Mouse (Mus musculus) testis, adult 2 months (tissue): ENCODE data around the gene Rbbp7. TPM values are rescaled to one million over a fixed set of nuclear protein-coding genes. Genes with fewer than 3 reads are reported as not detected.
A peak's percentile ranks its signal among the peaks of the same experiment; 100 is the strongest.

Source experiments
- H3K27ac ChIP-seq: fragments of 200-500 bp; 2 replicates; pipeline ENCODE4 v1.5.1; 2012; ENCODE audit warnings: low read depth, low read length; ENCODE audit not compliant: control insufficient read depth, insufficient read depth
- H3K27me3 ChIP-seq: fragments of 200-500 bp; 2 replicates; pipeline ENCODE4 v1.6.1; 2012; ENCODE audit warnings: mild to moderate bottlenecking, low read length, moderate library complexity; ENCODE audit not compliant: control insufficient read depth, insufficient read depth
- H3K36me3 ChIP-seq: fragments of 200-500 bp; 2 replicates; pipeline ENCODE4 v1.6.1; 2012; ENCODE audit warnings: mild to moderate bottlenecking, low read length; ENCODE audit not compliant: control insufficient read depth, insufficient read depth
- H3K4me1 ChIP-seq: fragments of 200-500 bp; 2 replicates; pipeline ENCODE4 v1.6.1; 2012; ENCODE audit warnings: low read length; ENCODE audit not compliant: control insufficient read depth, insufficient read depth
- H3K4me3 ChIP-seq: fragments of 200-500 bp; 2 replicates; pipeline ENCODE4 v1.5.1; 2012; ENCODE audit warnings: low read depth, mild to moderate bottlenecking, low read length, moderate library complexity, mixed read lengths; ENCODE audit not compliant: control insufficient read depth
- CTCF ChIP-seq: fragments of 200-500 bp; IDR thresholded peaks from 2 replicates; pipeline ENCODE4 v1.5.1; 2012; ENCODE audit warnings: low read depth, mild to moderate bottlenecking, inconsistent platforms, low read length, moderate library complexity; ENCODE audit not compliant: control insufficient read depth, insufficient read depth, insufficient replicate concordance
- POLR2A ChIP-seq: fragments of 200-500 bp; IDR thresholded peaks from 2 replicates; pipeline ENCODE4 v1.6.1; 2012; ENCODE audit warnings: low read depth, mild to moderate bottlenecking, inconsistent platforms, low read length, moderate library complexity; ENCODE audit not compliant: control insufficient read depth
- polyA plus RNA-seq: library from polyadenylated mRNA; depleted of rRNA; stranded (reverse); fragments of >200 nt; gene quantifications from 2 replicates; pipeline ENCODE4 v1.2.3, GENCODE M21; 2012

Rbbp7 gene
- polyA plus RNA-seq, 1 experiment = 51.9 TPM

DNA sequence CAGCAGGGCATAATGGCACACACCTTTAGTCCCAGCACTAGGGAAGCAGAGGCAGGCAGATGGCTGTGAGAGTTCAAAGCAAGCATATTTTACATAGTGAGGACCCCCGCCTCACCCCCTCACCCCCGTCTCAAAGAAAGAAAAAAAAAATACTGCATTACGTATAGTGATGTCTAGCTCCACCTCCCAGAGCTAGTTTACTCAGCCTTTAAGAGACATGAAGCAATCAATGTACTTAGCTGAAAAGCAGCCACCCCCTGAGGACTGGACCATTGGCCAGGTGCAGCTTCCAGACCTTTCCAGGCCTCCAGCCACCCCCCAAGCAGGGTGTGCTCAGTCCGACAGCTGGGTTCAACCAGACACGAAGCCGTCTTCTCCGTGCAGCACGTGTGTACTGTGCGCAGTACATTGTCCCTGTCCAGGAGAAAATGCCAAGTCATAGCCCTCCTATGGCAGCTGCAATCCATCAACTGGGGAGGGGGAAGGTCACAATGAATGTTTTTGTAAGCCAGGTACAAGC, 24.0 kb upstream of the Rbbp7 start:
- no peak overlapping the region for H3K4me3 ChIP-seq
- no peak for TF ChIP-seq CTCF
- no peak for TF ChIP-seq POLR2A
- no peaks in the 10 kb centered on the region for H3K36me3 ChIP-seq
- peak overlapping the region; percentile 71 for H3K27ac ChIP-seq
- H3K27me3 ChIP-seq = no peaks in the 10 kb centered on the region
- H3K4me1 ChIP-seq = peaks cover 3% of the 10 kb centered on the region

GRCm38 (mm10) chrX:162748696-162749420, 11.3 kb upstream of the Rbbp7 start:
- no peaks in the 10 kb centered on the region for H3K36me3 ChIP-seq
- 0 out of 2 replicates have a peak, but pooled peaks cover 3% of the 10 kb centered on the region for H3K4me1 ChIP-seq
- no peak overlapping the region for H3K4me3 ChIP-seq
- TF ChIP-seq POLR2A (no peak), CTCF (no peak)
- peak overlapping the region; percentile 58 for H3K27ac ChIP-seq
- no peaks in the 10 kb centered on the region for H3K27me3 ChIP-seq

- 0 out of 2 replicates have a peak, but pooled peaks cover 3% of the 10 kb centered on the region for H3K4me1 ChIP-seq
- no peak overlapping the region for H3K4me3 ChIP-seq
- H3K27me3 ChIP-seq = no peaks in the 10 kb centered on the region
- H3K27ac ChIP-seq = no peak overlapping the region
- no peaks in the 10 kb centered on the region for H3K36me3 ChIP-seq
- TF ChIP-seq CTCF (no peak), POLR2A (no peak)
These were observed 7.8 kb upstream of the Rbbp7 start for GRCm38 (mm10) chrX:162752418-162752817.

DNA sequence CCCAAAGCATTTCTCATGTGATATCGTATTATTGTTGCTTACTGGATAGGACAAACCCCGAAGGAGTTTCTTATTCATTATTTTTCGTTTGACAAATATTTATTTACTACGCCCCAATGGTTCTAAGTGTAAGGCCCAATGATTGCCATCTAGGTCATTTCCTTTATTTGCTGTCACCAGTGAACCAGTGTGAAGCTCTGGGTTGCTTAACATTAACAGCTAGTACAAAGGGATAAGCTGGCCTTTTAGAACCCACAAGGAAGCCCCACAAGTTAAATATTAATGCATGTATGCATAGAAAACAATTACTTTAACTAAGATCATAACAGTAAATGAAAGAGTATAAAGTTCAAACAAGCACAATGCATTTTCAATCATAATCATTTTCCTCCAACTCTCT, 5.9 kb upstream of the Rbbp7 start:
- H3K4me1 ChIP-seq = peaks cover 6% of the 10 kb centered on the region

DNA sequence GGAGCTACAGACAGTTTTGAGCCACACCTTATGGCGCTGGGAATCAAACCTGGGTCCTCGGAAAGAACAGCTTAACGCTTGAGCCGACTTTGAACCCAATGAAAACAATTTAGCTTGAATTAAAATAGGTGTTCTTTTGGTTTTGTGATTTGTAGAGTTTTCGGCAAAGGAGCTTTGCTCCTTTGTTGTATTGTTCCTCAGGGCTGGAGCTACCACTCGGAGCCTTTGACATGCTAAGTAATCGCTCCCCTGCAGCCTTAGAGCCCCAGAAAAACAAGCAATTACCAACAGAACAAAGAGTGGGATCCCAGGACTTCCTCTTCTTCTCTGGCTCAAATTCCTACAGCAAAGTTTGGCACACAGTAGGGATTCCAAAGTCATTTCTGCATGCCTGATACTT, 4.1 kb upstream of the Rbbp7 start:
- Histone ChIP-seq H3K27ac (no peak overlapping the region), H3K4me3 (no peak overlapping the region), H3K36me3 (no peaks in the 10 kb centered on the region), H3K4me1 (peaks cover 8% of the 10 kb centered on the region), H3K27me3 (no peaks in the 10 kb centered on the region)
- no peak for TF ChIP-seq CTCF
- no peak for TF ChIP-seq POLR2A

More for the DNA sequence above, 5.9 kb upstream of the Rbbp7 start:
- H3K36me3 ChIP-seq = no peaks in the 10 kb centered on the region
- H3K27ac ChIP-seq = no peak overlapping the region
- no peak overlapping the region for H3K4me3 ChIP-seq
- H3K27me3 ChIP-seq = no peaks in the 10 kb centered on the region
- TF ChIP-seq POLR2A (no peak), CTCF (no peak)

DNA sequence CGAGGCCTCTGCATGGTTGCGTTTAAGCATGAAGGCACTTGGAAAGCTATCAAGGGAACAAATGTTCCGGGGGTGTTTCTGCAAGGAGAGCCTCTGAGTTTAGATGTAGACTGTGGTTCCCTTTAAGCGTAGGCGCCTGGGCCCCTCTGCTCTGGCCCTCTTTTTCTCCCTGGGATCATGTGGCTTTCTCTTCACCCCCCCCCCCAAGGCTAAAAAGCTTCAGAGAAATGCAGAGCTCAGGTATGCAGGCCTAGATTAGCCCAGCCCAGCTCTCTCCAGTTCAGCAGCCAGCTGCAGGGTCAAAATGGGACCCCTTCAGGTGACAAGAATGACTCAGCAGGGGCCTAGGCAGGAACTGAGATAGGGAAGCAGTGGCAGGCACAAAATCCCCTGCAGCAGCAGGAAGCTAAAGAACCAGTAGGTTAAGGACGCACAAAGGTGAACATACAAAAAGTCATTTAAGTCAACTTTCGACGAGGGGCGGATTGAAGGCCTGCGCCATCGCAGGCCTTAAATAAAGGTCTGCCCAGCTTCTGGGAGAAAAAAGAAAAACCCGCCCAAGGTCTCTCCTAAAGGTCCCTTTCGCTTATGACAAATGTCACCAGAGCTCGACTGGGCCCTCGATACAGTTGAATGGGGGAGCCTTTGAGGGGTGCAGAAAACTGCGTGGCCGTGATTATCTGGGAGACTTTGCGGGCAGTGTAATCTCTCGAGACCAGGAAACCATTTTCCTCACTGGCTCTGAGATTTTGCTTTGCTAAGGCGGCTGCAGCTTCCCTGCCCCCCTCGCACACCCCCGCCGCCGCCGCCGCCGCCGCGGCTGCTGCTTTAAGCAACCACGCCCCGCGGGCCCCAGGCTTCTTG, 719 bp upstream of the Rbbp7 start:
- Histone ChIP-seq H3K36me3 (no peaks in the 10 kb centered on the region), H3K4me1 (peaks cover 8% of the 10 kb centered on the region), H3K27me3 (no peaks in the 10 kb centered on the region), H3K4me3 (peak overlapping the region; percentile 68), H3K27ac (peak overlapping the region; percentile 79)
- TF ChIP-seq POLR2A = no peak
- TF ChIP-seq CTCF = no peak

DNA sequence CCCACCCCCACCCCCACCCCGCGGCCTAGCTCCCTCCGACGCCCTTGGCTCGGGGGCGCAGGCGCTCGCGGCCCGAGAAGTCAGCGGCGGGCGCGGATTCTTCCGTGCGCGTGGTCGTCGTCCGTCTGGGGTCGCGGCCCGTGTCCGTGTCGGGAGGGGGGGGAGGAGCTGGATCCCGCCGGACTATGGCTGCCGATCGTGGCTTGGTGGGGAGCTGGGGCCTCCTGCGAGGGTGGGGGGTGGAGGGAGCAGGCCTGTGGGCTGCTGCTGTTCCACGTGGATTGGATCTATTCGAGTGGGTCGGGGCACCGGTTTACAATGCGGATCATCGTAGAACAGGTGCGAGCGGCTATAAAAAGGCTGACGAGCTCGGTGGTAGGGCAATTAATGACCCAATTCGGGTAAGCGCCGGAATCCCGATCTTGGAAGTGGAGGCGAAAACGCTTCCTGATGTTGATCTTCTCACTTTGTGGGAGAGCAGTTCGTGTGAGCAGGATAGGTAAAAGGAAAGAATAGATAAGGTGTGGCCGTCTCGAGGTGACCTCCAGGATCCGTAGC, 835 bp downstream of the Rbbp7 start:
- TF ChIP-seq CTCF (no peak), POLR2A (no peak)

More for the DNA sequence above, 835 bp downstream of the Rbbp7 start:
- H3K36me3 ChIP-seq = no peaks in the 10 kb centered on the region
- peak overlapping the region; percentile 85 for H3K4me3 ChIP-seq
- H3K27me3 ChIP-seq = no peaks in the 10 kb centered on the region
- H3K27ac ChIP-seq = peak overlapping the region; percentile 66
- H3K4me1 ChIP-seq = peaks cover 8% of the 10 kb centered on the region
